Mouse (Mus musculus): Measurements from ENCODE around the gene R3hcc1l.

- TF ChIP-seq CTCF (IDR thresholded peaks at IDR 0.05; ENCODE audit: control insufficient read depth, insufficient read depth, low read length) (no peak), POLR2A (IDR thresholded peaks at IDR 0.05; ENCODE audit: borderline replicate concordance, control insufficient read depth, low read depth, low read length) (no peak)
These were observed 33.1 kb upstream of the R3hcc1l start for GRCm38 (mm10) chr19:42485443-42485842.

Data from bone marrow, adult 2 months (tissue).